ENCODE assay signal across 8 mouse cellular contexts in the genomic region with DNA sequence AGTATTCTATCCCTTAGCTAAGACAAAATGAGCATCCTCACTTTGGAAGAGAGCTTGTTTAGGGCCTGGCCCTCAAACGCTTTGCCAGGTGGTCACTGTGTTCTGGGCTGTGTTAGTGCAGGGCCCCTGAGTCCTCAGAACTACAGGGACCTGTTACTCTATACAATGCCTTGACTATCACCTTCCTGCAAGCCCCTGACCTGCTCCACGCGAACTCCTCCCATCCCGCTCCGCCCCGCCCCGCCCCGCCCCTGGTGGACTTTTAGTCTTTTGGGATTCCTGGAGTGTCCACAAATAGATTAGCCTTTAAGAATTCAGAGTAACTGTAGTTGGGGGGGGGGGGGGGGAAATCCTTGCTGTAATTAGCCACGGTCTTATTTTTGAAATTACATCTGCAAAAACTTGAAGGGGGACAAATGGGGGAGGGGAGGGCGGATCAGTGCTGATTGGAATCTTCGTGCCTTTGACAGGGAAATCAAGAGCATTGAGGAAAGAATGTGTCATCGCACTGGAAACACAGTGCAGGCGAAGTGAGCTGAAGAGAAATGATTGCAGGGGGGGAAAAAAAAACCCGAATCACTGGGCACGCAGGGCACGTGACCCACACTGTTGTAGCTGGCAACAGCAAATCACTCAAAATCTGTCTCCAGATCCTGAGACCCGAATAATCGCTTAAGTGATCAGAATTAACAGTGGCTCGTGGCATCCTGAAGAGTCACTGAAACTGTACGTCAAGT. TPM values are rescaled to one million over a fixed set of nuclear protein-coding genes. Genes with fewer than 3 reads are reported as not detected.
DNase-seq lines count a peak whose midpoint lies in the region; ATAC-seq and TF ChIP-seq lines count a peak whose summit lies in the region.

No protein-coding gene starts in this region.

- H3K27ac ChIP-seq in neural tube, embryonic 11.5 days (ENCODE audit: low read depth, low read length), result no peak overlapping the region
- no peak overlapping the region for H3K27ac ChIP-seq in forebrain, embryonic 15.5 days (replicated peaks)
- no peak overlapping the region for H3K27ac ChIP-seq in limb, embryonic 15.5 days
- no peak overlapping the region for H3K27ac ChIP-seq in stomach, embryonic 15.5 days

- no peaks in the 10 kb centered on the region for H3K27me3 ChIP-seq in neural tube, embryonic 11.5 days (ENCODE audit: control insufficient read depth, insufficient read depth, low read length)
- no peaks in the 10 kb centered on the region for H3K27me3 ChIP-seq in forebrain, embryonic 15.5 days
- no peaks in the 10 kb centered on the region for H3K27me3 ChIP-seq in limb, embryonic 15.5 days
- no peaks in the 10 kb centered on the region for H3K27me3 ChIP-seq in stomach, embryonic 15.5 days (replicated peaks)

- H3K4me3 ChIP-seq in neural tube, embryonic 11.5 days (ENCODE audit: low read depth, low read length), result no peak overlapping the region
- H3K4me3 ChIP-seq in forebrain, embryonic 15.5 days, result peak overlapping the region; percentile 21
- peak overlapping the region; percentile 9; the same call in 1 of the 2 replicates for H3K4me3 ChIP-seq in limb, embryonic 15.5 days
- 0 out of 2 replicates have a peak overlapping the region, but pooled peaks have one; percentile 7 for H3K4me3 ChIP-seq in stomach, embryonic 15.5 days (replicated peaks)
- no peak overlapping the region for H3K4me3 ChIP-seq in lung, adult 2 months (replicated peaks; ENCODE audit: extremely low read depth, low read depth, low read length)

- ATAC-seq in neural tube, embryonic 11.5 days (ENCODE audit: insufficient read depth, low FRiP score, low TSS enrichment), result no peak
- no peak for ATAC-seq in forebrain, embryonic 15.5 days (replicated peaks)
- no peak for ATAC-seq in limb, embryonic 15.5 days (ENCODE audit: insufficient number of reproducible peaks, low FRiP score, low TSS enrichment, low read depth)
- peak; percentile 48; the same call in 1 of the 2 replicates for ATAC-seq in stomach, embryonic 15.5 days (ENCODE audit: insufficient read depth, low FRiP score, low read depth)

- H3K4me2 ChIP-seq in neural tube, embryonic 11.5 days (ENCODE audit: low read depth), result peak overlapping the region; percentile 16; the same call in 1 of the 2 replicates
- H3K4me2 ChIP-seq in forebrain, embryonic 15.5 days (replicated peaks), result peak overlapping the region; percentile 41
- H3K4me2 ChIP-seq in limb, embryonic 15.5 days, result peak overlapping the region; percentile 36
- peak overlapping the region; percentile 45 for H3K4me2 ChIP-seq in stomach, embryonic 15.5 days

- no peak for DNase-seq in neural tube, embryonic 11.5 days (ENCODE audit: low spot score)
- DNase-seq in neural tube, embryonic 10.5 days (ENCODE audit: extremely low spot score, low spot score), result no peak
- DNase-seq in thymus, postnatal 10 days (ENCODE audit: low spot score in 2 of 2), result no peak
- DNase-seq in testis, postnatal 10 days (ENCODE audit: low spot score), result no peak
- no peak for DNase-seq in lung, adult 2 months

- 9% methylated on average over 20 of the region's 20 CpGs for WGBS in neural tube, embryonic 11.5 days
- 3% methylated on average over 20 of the region's 20 CpGs for whole genome bisulfite sequencing in forebrain, embryonic 15.5 days
- 12% methylated on average over 20 of the region's 20 CpGs for WGBS in limb, embryonic 15.5 days
- WGBS in stomach, embryonic 15.5 days, result 10% methylated on average over 20 of the region's 20 CpGs
- WGBS in lung, adult 2 months, result 17% methylated on average over 20 of the region's 20 CpGs

- no peaks in the 10 kb centered on the region for H3K36me3 ChIP-seq in neural tube, embryonic 11.5 days (ENCODE audit: control insufficient read depth, insufficient read depth, low read length)
- H3K36me3 ChIP-seq in forebrain, embryonic 15.5 days, result no peaks in the 10 kb centered on the region
- no peaks in the 10 kb centered on the region for H3K36me3 ChIP-seq in limb, embryonic 15.5 days
- no peaks in the 10 kb centered on the region for H3K36me3 ChIP-seq in stomach, embryonic 15.5 days

- no peaks in the 10 kb centered on the region for H3K9me3 ChIP-seq in neural tube, embryonic 11.5 days (ENCODE audit: control insufficient read depth, low read length)
- no peaks in the 10 kb centered on the region for H3K9me3 ChIP-seq in forebrain, embryonic 15.5 days
- H3K9me3 ChIP-seq in limb, embryonic 15.5 days, result no peaks in the 10 kb centered on the region
- H3K9me3 ChIP-seq in stomach, embryonic 15.5 days, result no peaks in the 10 kb centered on the region

- no peak overlapping the region for H3K9ac ChIP-seq in neural tube, embryonic 11.5 days (ENCODE audit: low read length)
- H3K9ac ChIP-seq in forebrain, embryonic 15.5 days (replicated peaks), result 0 out of 2 replicates have a peak overlapping the region, but pooled peaks have one; percentile 9
- no peak overlapping the region for H3K9ac ChIP-seq in limb, embryonic 15.5 days
- H3K9ac ChIP-seq in stomach, embryonic 15.5 days, result no peak overlapping the region

- TF ChIP-seq CTCF in lung, adult 2 months (IDR thresholded peaks at IDR 0.05; ENCODE audit: insufficient read depth, low read length), result no peak

- H3K4me1 ChIP-seq in neural tube, embryonic 11.5 days (ENCODE audit: control insufficient read depth, insufficient read depth, low read length), result peaks cover 7% of the 10 kb centered on the region
- peaks cover 10% of the 10 kb centered on the region for H3K4me1 ChIP-seq in forebrain, embryonic 15.5 days
- peaks cover 12% of the 10 kb centered on the region; the same call in 1 of the 2 replicates for H3K4me1 ChIP-seq in limb, embryonic 15.5 days
- peaks cover 13% of the 10 kb centered on the region; the same call in 1 of the 2 replicates for H3K4me1 ChIP-seq in stomach, embryonic 15.5 days
- no peaks in the 10 kb centered on the region for H3K4me1 ChIP-seq in lung, adult 2 months (ENCODE audit: control insufficient read depth, insufficient read depth, low read length)

- TF ChIP-seq POLR2A in lung, adult 2 months (IDR thresholded peaks at IDR 0.05; ENCODE audit: borderline replicate concordance, extremely low read depth, low read depth, low read length), result no peak

RNA-seq across cellular contexts. Expression of gene Atxn2, which starts 6.5 kb away (rescaled TPM):
- polyA plus RNA-seq in neural tube, embryonic 11.5 days (2014; fragmentation: Nextera tagmentation; extraction: Ambion mirVana), result 101 and 102 TPM in 2 replicates
- polyA plus RNA-seq in forebrain, embryonic 15.5 days (2015; fragmentation: Nextera tagmentation; extraction: Ambion mirVana), result 67.2 and 80.1 TPM in 2 replicates
- 48.5 and 49.4 TPM in 2 replicates for polyA plus RNA-seq in limb, embryonic 15.5 days (2015; fragmentation: Nextera tagmentation; extraction: Ambion mirVana)
- 63.4 and 70.5 TPM in 2 replicates for polyA plus RNA-seq in stomach, embryonic 15.5 days (2015; fragmentation: Nextera tagmentation; extraction: Ambion mirVana)
- 107 and 108 TPM in 2 replicates for polyA plus RNA-seq in lung, adult 2 months (2012; rRNA removed)

RNA-seq across cellular contexts. Expression of gene Brap, which starts 44.3 kb away (rescaled TPM):
- 47.9 and 51.3 TPM in 2 replicates for polyA plus RNA-seq in neural tube, embryonic 11.5 days (2014; fragmentation: Nextera tagmentation; extraction: Ambion mirVana)
- polyA plus RNA-seq in forebrain, embryonic 15.5 days (2015; fragmentation: Nextera tagmentation; extraction: Ambion mirVana), result 51.1 and 55.4 TPM in 2 replicates
- polyA plus RNA-seq in limb, embryonic 15.5 days (2015; fragmentation: Nextera tagmentation; extraction: Ambion mirVana), result 43.9 and 46.4 TPM in 2 replicates
- polyA plus RNA-seq in stomach, embryonic 15.5 days (2015; fragmentation: Nextera tagmentation; extraction: Ambion mirVana), result 37.6 and 38.1 TPM in 2 replicates
- 28.8 and 30.6 TPM in 2 replicates for polyA plus RNA-seq in lung, adult 2 months (2012; rRNA removed)

RNA-seq across cellular contexts. Expression of gene Acad10, which starts 44.4 kb away (rescaled TPM):
- 2.5 and 2.8 TPM in 2 replicates for polyA plus RNA-seq in neural tube, embryonic 11.5 days (2014; fragmentation: Nextera tagmentation; extraction: Ambion mirVana)
- 1.0 and 1.1 TPM in 2 replicates for polyA plus RNA-seq in forebrain, embryonic 15.5 days (2015; fragmentation: Nextera tagmentation; extraction: Ambion mirVana)
- 2.2 and 3.3 TPM in 2 replicates for polyA plus RNA-seq in limb, embryonic 15.5 days (2015; fragmentation: Nextera tagmentation; extraction: Ambion mirVana)
- 3.1 and 3.3 TPM in 2 replicates for polyA plus RNA-seq in stomach, embryonic 15.5 days (2015; fragmentation: Nextera tagmentation; extraction: Ambion mirVana)
- 6.1 and 7.0 TPM in 2 replicates for polyA plus RNA-seq in lung, adult 2 months (2012; rRNA removed)

Comparison
In these comparisons a context has a peak if more than half of its experiments do, and no peak if none do; other contexts are left out.
1. H3K4me3 ChIP-seq: peak in forebrain, embryonic 15.5 days (single experiment), limb, embryonic 15.5 days (single experiment) and stomach, embryonic 15.5 days (single experiment); none in neural tube, embryonic 11.5 days (single experiment) and lung, adult 2 months (single experiment).
2. Peak in every context shown above with its lines, with median percentiles within 50 percentile points of each other: H3K4me2 ChIP-seq.